Mouse (Mus musculus): ENCODE measurements around the gene Lbx2. TPM values are rescaled to one million over a fixed set of nuclear protein-coding genes. Genes with fewer than 3 reads are reported as not detected.
A peak's percentile ranks its signal among the peaks of the same experiment; 100 is the strongest.

Lbx2 gene
- total and polyA plus RNA-seq, 2 experiments from 2014 or later = 0.33 TPM; not detected in 1

DNA sequence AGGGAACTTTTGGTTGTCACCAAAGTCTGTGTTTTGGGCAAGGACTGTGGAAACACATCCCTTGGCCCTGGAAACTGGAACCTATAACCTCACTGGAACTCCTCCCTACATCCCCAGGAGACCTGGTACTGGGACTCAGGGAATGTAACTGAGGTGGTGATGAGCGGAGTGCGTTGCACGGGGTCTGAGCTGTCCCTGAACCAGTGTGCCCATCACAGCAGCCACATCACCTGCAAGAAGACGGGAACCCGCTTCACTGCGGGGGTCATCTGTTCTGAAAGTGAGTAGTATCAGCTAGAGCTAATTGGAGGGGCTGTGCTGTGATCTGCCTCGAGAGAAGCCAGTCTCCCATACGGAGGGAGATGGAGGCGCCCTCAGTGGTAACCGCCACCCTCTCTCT is 36.8 kb upstream of the Lbx2 start:
- H3K4me2 ChIP-seq (ENCODE audit: low read depth) = no peak overlapping the region
- DNase-seq (no peak), ATAC-seq (no peak)
- H3K27me3 ChIP-seq (ENCODE audit: insufficient read depth, low read length) = no peaks in the 10 kb centered on the region
- H3K4me1 ChIP-seq (ENCODE audit: insufficient read depth) = peaks cover 9% of the 10 kb centered on the region
- H3K9me3 ChIP-seq (ENCODE audit: low read length) = no peaks in the 10 kb centered on the region
- H3K27ac ChIP-seq (ENCODE audit: low read depth, low read length) = no peak overlapping the region
- TF ChIP-seq CTCF (IDR thresholded peaks at IDR 0.05; ENCODE audit: low read depth) = no peak
- H3K4me3 ChIP-seq (ENCODE audit: low read depth, low read length) = no peak overlapping the region
- H3K9ac ChIP-seq = no peak overlapping the region
- WGBS = 72% methylated on average over 10 of the region's 10 CpGs
- H3K36me3 ChIP-seq (ENCODE audit: insufficient read depth) = no peaks in the 10 kb centered on the region; the same call in 1 of the 2 replicates

DNA sequence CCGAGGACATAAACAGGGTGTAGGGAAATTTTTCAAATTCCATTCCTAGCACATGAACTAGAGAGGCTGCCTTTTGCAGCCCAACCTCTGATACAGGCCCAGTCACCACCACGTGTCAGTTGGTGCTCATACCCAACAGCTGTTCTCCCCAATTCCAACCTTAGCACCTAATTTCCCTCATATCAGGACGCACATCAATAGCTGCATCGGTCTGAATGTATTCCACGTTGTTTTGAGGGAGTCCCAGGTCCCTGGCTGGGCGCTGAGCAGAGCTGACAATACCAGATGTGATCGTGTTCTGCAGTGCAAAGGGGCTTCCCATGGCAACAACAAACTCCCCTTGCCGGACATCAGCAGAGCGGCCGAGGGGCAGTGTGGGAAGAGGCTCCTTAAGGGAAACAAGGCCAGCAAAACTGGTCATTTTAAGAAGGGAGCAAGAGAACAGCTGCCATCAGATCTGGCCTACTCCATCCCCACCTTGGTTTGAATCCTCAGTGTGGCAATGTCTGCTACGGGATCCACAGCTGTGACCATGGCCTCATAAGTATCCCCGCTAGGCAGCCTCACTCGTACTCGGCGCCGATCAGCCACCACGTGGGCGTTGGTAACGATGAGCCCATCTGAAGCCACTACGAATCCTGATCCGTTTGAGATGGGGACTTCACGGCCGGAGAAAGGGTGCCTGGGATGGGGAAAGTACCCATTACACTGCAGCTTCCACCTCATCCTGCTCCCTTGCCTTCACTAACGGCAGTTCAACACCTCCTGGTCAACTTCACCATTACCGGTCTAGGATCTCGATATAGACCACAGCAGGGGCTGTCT is 32.8 kb upstream of the Lbx2 start:
- Histone ChIP-seq H3K27me3 (ENCODE audit: insufficient read depth, low read length) (no peaks in the 10 kb centered on the region), H3K4me3 (ENCODE audit: low read depth, low read length) (peak overlapping the region; percentile 94), H3K9me3 (ENCODE audit: low read length) (no peaks in the 10 kb centered on the region), H3K36me3 (ENCODE audit: insufficient read depth) (peaks cover 14% of the 10 kb centered on the region), H3K9ac (peak overlapping the region; percentile 93), H3K4me2 (ENCODE audit: low read depth) (peak overlapping the region; percentile 86), H3K4me1 (ENCODE audit: insufficient read depth) (peaks cover 17% of the 10 kb centered on the region), H3K27ac (ENCODE audit: low read depth, low read length) (peak overlapping the region; percentile 91)
- peak; percentile 49 for DNase-seq
- 3% methylated on average over 26 of the region's 26 CpGs for WGBS
- TF ChIP-seq CTCF (IDR thresholded peaks at IDR 0.05; ENCODE audit: low read depth) = no peak
- ATAC-seq = no peak; the same call in 1 of the 2 replicates

DNA sequence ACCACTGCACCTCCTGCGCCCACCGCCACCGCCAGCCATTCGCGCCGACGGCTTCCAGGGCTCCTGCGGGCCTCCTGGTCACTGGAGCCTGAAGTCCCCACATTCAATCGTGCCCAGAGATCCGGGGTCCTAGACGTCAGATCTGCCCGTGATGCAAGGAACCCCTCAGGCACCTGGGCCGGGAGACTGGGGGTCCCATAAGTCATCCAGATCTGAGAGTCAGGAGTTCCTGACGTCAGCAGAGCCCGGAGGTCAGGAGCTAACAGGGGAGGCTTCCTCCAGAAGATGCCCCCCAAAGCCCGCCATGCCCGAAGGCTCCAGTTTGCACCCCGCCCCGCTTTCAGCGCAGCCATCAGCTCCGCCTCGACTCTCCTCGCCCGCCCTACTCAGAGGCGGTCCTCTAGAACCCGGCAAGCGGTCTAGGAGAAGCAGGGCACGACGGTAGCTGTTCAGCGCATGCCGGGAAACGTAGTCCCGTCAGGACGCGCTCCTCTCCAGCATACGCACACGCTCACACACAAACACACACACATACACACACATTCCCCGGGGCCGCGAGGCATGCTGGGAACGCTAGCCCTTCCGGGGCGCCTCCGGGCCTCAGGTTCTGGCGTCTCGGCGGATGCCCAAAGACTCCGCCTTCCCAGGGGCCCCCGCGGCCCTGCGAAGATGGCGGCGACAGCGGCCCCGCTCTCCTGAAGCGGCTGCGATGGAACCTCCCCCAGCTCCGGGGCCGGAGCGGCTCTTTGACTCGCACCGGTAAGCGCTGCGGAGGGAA is 31.9 kb upstream of the Lbx2 start, which contains the start of gene Aup1:
Aup1 (plus strand) TSS at position 448 of the 778 bp plus-strand sequence.
- H3K4me2 ChIP-seq (ENCODE audit: low read depth) = peak within 1 kb of the TSS; percentile 86
- H3K36me3 ChIP-seq (ENCODE audit: insufficient read depth) = peaks cover 14% of the 10 kb centered on the region
- peak within 1 kb of the TSS; percentile 94 for H3K4me3 ChIP-seq (ENCODE audit: low read depth, low read length)
- peak within 1 kb of the TSS; percentile 91 for H3K27ac ChIP-seq (ENCODE audit: low read depth, low read length)
- H3K9me3 ChIP-seq (ENCODE audit: low read length) = no peaks in the 10 kb centered on the region
- ATAC-seq (peak; percentile 99), DNase-seq (peak; percentile 99)
- no peaks in the 10 kb centered on the region for H3K27me3 ChIP-seq (ENCODE audit: insufficient read depth, low read length)
- peaks cover 17% of the 10 kb centered on the region for H3K4me1 ChIP-seq (ENCODE audit: insufficient read depth)
- no peak for TF ChIP-seq CTCF (IDR thresholded peaks at IDR 0.05; ENCODE audit: low read depth)
- under 1% methylated on average over 60 of the region's 64 CpGs for WGBS
- H3K9ac ChIP-seq = peak within 1 kb of the TSS; percentile 93

GRCm38 (mm10) chr6:83054871-83055431 is 31.2 kb upstream of the Lbx2 start, which contains the start of gene Htra2:
Gene Htra2 (minus strand): TSS chr6:83055273.
- peaks cover 14% of the 10 kb centered on the region for H3K36me3 ChIP-seq (ENCODE audit: insufficient read depth)
- under 1% methylated on average over 45 of the region's 50 CpGs for WGBS
- H3K4me3 ChIP-seq (ENCODE audit: low read depth, low read length) = peak within 1 kb of the TSS; percentile 94
- peak; percentile 26 for ATAC-seq
- H3K9ac ChIP-seq = peak within 1 kb of the TSS; percentile 93
- H3K9me3 ChIP-seq (ENCODE audit: low read length) = no peaks in the 10 kb centered on the region
- TF ChIP-seq CTCF (IDR thresholded peaks at IDR 0.05; ENCODE audit: low read depth) = peak; percentile 64
- H3K27me3 ChIP-seq (ENCODE audit: insufficient read depth, low read length) = no peaks in the 10 kb centered on the region
- peak within 1 kb of the TSS; percentile 86 for H3K4me2 ChIP-seq (ENCODE audit: low read depth)
- peaks cover 17% of the 10 kb centered on the region for H3K4me1 ChIP-seq (ENCODE audit: insufficient read depth)
- DNase-seq = peak; percentile 39
- H3K27ac ChIP-seq (ENCODE audit: low read depth, low read length) = peak within 1 kb of the TSS; percentile 91

GRCm38 (mm10) chr6:83057790-83058189 is 28.4 kb upstream of the Lbx2 start, which contains the start of gene Dqx1:
Gene Dqx1 (plus strand): TSS chr6:83057844.
- no peak for DNase-seq
- ATAC-seq = no peak
- no peak for TF ChIP-seq CTCF (IDR thresholded peaks at IDR 0.05; ENCODE audit: low read depth)
- H3K27ac ChIP-seq (ENCODE audit: low read depth, low read length) = no peak within 1 kb of the TSS
- peaks cover 13% of the 10 kb centered on the region for H3K4me1 ChIP-seq (ENCODE audit: insufficient read depth)
- no peaks in the 10 kb centered on the region for H3K9me3 ChIP-seq (ENCODE audit: low read length)
- H3K4me2 ChIP-seq (ENCODE audit: low read depth) = no peak within 1 kb of the TSS
- H3K36me3 ChIP-seq (ENCODE audit: insufficient read depth) = peaks cover 14% of the 10 kb centered on the region
- H3K4me3 ChIP-seq (ENCODE audit: low read depth, low read length) = no peak within 1 kb of the TSS
- WGBS = 51% methylated on average over 3 of the region's 3 CpGs
- peaks cover 9% of the 10 kb centered on the region; the same call in 1 of the 2 replicates for H3K27me3 ChIP-seq (ENCODE audit: insufficient read depth, low read length)
- no peak within 1 kb of the TSS for H3K9ac ChIP-seq

DNA sequence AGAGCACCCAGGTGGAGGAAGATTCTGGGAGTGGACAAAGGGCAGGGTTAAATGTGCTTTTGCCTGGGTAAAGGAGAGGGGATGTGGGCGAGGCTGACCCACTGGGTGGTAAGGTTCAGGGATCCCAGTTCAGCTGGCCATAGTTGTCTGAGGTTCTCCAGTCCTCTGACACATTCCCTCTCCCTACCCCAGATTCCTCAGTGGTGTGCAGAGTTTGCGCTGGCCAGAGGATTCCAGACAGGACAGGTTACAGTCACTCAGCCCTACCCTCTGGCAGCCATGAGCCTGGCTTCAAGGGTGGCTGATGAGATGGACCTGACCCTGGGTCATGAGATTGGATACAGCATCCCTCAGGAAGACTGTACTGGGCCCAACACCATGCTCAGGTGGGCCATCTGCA is 27.4 kb upstream of the Lbx2 start:
- Histone ChIP-seq H3K9ac (no peak overlapping the region), H3K36me3 (ENCODE audit: insufficient read depth) (peaks cover 14% of the 10 kb centered on the region), H3K9me3 (ENCODE audit: low read length) (no peaks in the 10 kb centered on the region), H3K4me2 (ENCODE audit: low read depth) (no peak overlapping the region), H3K27ac (ENCODE audit: low read depth, low read length) (no peak overlapping the region), H3K27me3 (ENCODE audit: insufficient read depth, low read length) (peaks cover 16% of the 10 kb centered on the region), H3K4me1 (ENCODE audit: insufficient read depth) (peaks cover 8% of the 10 kb centered on the region; the same call in 1 of the 2 replicates), H3K4me3 (ENCODE audit: low read depth, low read length) (no peak overlapping the region)
- ATAC-seq (no peak), DNase-seq (no peak)
- 85% methylated on average over 2 of the region's 2 CpGs for WGBS
- no peak for TF ChIP-seq CTCF (IDR thresholded peaks at IDR 0.05; ENCODE audit: low read depth)

All from forebrain, postnatal 0 days (tissue).